Mouse (Mus musculus): ENCODE results near the gene Stub1. TPM values are rescaled to one million over a fixed set of nuclear protein-coding genes. Genes with fewer than 3 reads are reported as not detected.

The Stub1 gene
- total RNA-seq, 2 experiments from 2014 or later, result 162 to 171 TPM

DNA sequence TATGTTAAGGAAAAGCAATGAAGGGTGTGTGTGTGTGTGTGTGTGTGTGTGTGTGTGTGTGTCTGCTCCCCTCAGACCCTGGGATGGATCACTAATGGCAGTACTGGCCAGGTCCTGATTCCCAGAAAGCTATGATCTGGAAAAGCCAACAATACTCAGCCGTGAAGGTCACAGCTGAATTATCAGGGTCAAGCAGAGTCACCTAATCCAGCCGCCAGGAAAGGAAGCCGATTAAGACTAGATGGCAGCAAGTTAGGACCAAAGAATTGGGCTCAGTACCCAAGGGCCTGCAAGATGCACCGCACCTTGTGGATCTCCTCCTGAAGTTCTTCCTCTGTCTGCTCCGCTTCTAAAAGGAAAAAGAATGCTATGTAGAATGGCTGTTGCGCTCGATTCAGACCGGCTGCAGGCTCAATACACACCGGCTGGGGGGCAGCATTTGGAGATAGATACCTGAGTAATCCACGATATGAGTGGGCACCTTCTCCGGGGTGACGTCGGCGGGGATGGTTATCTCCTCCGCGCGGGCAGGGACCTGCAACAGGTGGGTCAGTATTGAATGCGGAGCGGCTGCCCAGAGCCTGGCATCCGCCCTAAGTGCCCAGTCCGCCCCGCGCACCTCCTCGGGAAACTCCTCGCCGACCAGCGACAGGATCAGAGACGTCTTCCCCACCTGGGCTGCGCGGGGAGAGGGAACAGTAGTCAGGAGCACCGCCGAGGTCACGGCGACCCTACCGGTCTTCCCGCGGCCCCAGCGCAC lies 10.6 kb upstream of the Stub1 start:
- no peak; the same call in 1 of the 2 replicates for TF ChIP-seq CTCF (IDR thresholded peaks at IDR 0.05)
- Histone ChIP-seq H3K27ac (peak overlapping the region; percentile 92), H3K4me3 (peak overlapping the region; percentile 85)
- DNase-seq (ENCODE audit: extremely low spot score in 1 of 2, low spot score in 2 of 2), result peak in 1 of 2 experiments; percentile 39
- intact Hi-C loops (cut with DNase I), result no loop called here

GRCm38 (mm10) chr17:25843122-25843521 lies 9.9 kb upstream of the Stub1 start:
- intact Hi-C loops (cut with DNase I), result no loop called here
- no peak for TF ChIP-seq CTCF (IDR thresholded peaks at IDR 0.05)
- Histone ChIP-seq H3K4me3 (peak overlapping the region; percentile 85), H3K27ac (no peak overlapping the region)
- DNase-seq (ENCODE audit: extremely low spot score in 1 of 2, low spot score in 2 of 2), result no peak

GRCm38 (mm10) chr17:25842509-25842908 lies 9.3 kb upstream of the Stub1 start:
- intact Hi-C loops (cut with DNase I), result no loop called here
- Histone ChIP-seq H3K27ac (no peak overlapping the region), H3K4me3 (no peak overlapping the region)
- no peak for TF ChIP-seq CTCF (IDR thresholded peaks at IDR 0.05)
- no peak for DNase-seq (ENCODE audit: extremely low spot score in 1 of 2, low spot score in 2 of 2)

GRCm38 (mm10) chr17:25841117-25841880 lies 8.1 kb upstream of the Stub1 start, which contains the start of gene Gm20683:
Gene Gm20683 (minus strand): TSS chr17:25841763.
- H3K27ac ChIP-seq, result no peak within 1 kb of the TSS

GRCm38 (mm10) chr17:25840519-25840918 lies 7.3 kb upstream of the Stub1 start:
- no peak for DNase-seq (ENCODE audit: extremely low spot score in 1 of 2, low spot score in 2 of 2)
- no peak overlapping the region for H3K27ac ChIP-seq
- H3K4me3 ChIP-seq, result no peak overlapping the region
- TF ChIP-seq CTCF (IDR thresholded peaks at IDR 0.05), result no peak
- intact Hi-C loops (cut with DNase I), result no loop called here

More at GRCm38 (mm10) chr17:25841117-25841880, 8.1 kb upstream of the Stub1 start, which contains the start of gene Gm20683:
- DNase-seq (ENCODE audit: extremely low spot score in 1 of 2, low spot score in 2 of 2), result no peak
- no peak within 1 kb of the TSS for H3K4me3 ChIP-seq
- intact Hi-C loops (cut with DNase I), result no loop called here
- TF ChIP-seq CTCF (IDR thresholded peaks at IDR 0.05), result no peak

DNA sequence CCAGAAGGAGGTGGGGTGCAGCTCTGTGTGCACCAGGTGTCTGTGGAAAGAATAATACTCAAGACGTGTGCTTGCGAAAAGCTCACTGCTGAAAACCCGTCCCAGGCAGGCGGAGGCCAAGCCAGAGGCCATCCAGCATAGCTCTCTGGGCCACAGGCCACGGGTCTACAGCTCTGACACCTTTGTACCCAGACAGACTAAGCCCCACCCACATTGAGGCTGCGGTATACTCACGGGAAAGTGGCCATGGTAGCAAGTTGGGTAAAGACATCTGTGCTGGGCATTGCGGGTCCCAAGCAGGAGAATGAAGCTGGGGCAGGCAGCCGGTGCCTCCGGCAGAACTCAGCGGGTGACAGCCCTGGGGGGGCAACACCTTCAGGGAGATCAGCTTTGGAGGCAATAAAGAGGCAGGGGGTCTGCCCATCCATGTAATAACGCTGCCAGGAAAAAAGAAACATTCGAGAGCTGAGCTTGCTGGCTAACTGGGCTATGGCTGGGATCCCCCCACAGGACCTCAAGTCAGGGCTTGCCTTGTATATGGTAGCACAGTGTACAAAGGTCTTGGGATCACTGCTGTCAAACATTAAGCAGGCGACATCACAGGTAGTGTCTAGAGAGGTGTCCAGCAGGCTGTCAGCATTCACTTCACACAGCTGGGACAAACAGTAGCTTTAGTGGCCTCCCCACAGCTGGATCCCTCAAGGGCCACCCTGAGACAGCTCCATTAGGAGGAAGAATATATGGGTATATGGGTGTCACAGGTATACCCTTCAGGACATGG lies 6.4 kb upstream of the Stub1 start:
- DNase-seq (ENCODE audit: extremely low spot score in 1 of 2, low spot score in 2 of 2), result no peak
- TF ChIP-seq CTCF (IDR thresholded peaks at IDR 0.05), result no peak
- no peak overlapping the region for H3K4me3 ChIP-seq
- intact Hi-C loops (cut with DNase I), result no loop called here
- no peak overlapping the region for H3K27ac ChIP-seq

DNA sequence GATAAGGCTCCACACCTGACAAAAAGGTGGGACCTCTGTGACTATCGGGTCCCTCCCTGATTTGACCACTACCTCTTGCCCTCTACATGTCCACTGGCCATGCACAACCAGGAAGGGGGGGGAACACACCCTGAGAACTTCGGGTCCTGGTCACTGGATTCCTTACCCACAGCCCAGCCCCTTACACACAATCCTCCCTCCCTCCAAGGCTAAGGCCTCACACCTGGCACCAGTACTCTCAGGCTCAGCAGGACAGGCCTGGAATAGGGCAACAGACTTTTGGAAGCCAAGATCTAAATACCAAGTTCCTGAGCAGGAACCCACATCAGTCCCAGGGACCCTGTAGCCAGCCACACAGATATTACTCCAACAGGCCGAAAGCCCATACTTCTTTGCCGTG lies 5.7 kb upstream of the Stub1 start:
- intact Hi-C loops (cut with DNase I), result no loop called here
- Histone ChIP-seq H3K27ac (no peak overlapping the region), H3K4me3 (no peak overlapping the region)
- DNase-seq (ENCODE audit: extremely low spot score in 1 of 2, low spot score in 2 of 2), result no peak
- no peak for TF ChIP-seq CTCF (IDR thresholded peaks at IDR 0.05)

DNA sequence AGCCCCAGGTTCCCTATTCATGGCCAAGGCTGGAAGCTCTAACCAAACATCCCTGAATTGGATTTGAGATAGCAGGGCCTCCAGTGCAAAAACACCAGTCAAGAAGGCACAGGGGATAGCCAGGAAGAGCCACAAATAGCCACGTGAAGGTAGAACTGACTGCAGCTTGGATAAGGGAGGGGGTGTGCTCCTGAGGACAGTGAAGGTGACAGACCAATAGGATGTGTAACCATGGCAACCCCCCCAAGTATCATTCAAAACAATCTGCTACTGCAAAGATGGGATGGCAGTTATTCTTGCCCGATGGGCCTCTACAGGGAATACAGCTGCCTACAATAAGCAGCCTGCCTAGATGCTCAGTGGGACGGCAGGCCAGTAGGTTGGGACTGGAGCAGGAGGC lies 4.3 kb upstream of the Stub1 start:
- DNase-seq (ENCODE audit: extremely low spot score in 1 of 2, low spot score in 2 of 2), result no peak

GRCm38 (mm10) chr17:25837076-25837410 lies 3.8 kb upstream of the Stub1 start, which contains the start of gene Rhbdl1:
Gene Rhbdl1 (minus strand): TSS chr17:25837295.
- intact Hi-C loops (cut with DNase I), result no loop called here
- Histone ChIP-seq H3K27ac (peak within 1 kb of the TSS; percentile 96), H3K4me3 (peak within 1 kb of the TSS; percentile 66)
- TF ChIP-seq CTCF (IDR thresholded peaks at IDR 0.05), result no peak
- DNase-seq (ENCODE audit: extremely low spot score in 1 of 2, low spot score in 2 of 2), result peak; percentile 83 to 85

More for the DNA sequence above, 4.3 kb upstream of the Stub1 start:
- TF ChIP-seq CTCF (IDR thresholded peaks at IDR 0.05), result no peak
- Histone ChIP-seq H3K27ac (peak overlapping the region; percentile 96), H3K4me3 (no peak overlapping the region)
- intact Hi-C loops (cut with DNase I), result no loop called here

GRCm38 (mm10) chr17:25836397-25837075 lies 3.3 kb upstream of the Stub1 start:
- no peak for DNase-seq (ENCODE audit: extremely low spot score in 1 of 2, low spot score in 2 of 2)
- Histone ChIP-seq H3K27ac (peak overlapping the region; percentile 96), H3K4me3 (peak overlapping the region; percentile 66)
- intact Hi-C loops (cut with DNase I), result no loop called here
- no peak for TF ChIP-seq CTCF (IDR thresholded peaks at IDR 0.05)

DNA sequence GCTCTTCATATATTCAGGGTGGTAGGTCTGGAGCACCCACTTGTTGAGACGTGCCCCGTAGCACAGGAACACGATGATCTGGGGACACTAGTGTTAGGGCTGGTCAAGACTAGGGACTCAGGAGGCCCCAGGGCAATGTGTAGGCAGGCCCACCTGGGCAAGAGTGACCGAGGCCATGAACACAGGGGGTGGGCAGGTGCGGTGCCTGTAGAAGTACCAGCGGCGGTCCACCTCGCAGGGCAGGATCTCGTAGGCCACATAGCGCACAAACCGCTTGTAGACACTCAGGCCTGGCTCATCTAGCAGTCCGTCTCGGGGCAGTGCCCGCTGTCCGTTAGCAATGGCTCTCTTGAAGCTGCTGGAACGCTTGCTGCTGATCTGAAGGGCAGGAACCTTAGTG lies 2.6 kb upstream of the Stub1 start:
- no peak for DNase-seq (ENCODE audit: extremely low spot score in 1 of 2, low spot score in 2 of 2)
- intact Hi-C loops (cut with DNase I), result no loop called here
- H3K27ac ChIP-seq, result peak overlapping the region; percentile 96
- TF ChIP-seq CTCF (IDR thresholded peaks at IDR 0.05), result no peak
- peak overlapping the region; percentile 66 for H3K4me3 ChIP-seq

Data from left cerebral cortex, adult 2 months (tissue).